In genomic region chr8:94807506-94807905, GRCm38 (mm10) we compare ENCODE assay signal across 15 mouse cellular contexts. TPM values are rescaled to one million over a fixed set of nuclear protein-coding genes. Genes with fewer than 3 reads are reported as not detected.
DNase-seq lines count a peak whose midpoint lies in the region; TF ChIP-seq lines count a peak whose summit lies in the region.
"Had no signal": no experiment of that assay in that cellular context is flagged by ENCODE, and none has a peak within 500 bp of the region (broad histone marks: within the 10 kb centered on the region; RNA-seq: fewer than 3 reads in every experiment).

No protein-coding gene starts in this region.

- no peak for TF ChIP-seq CTCF in kidney, adult 2 months (conservative IDR thresholded peaks at IDR 0.05; ENCODE audit: insufficient read depth, insufficient read length, low read depth, low read length)

- no peaks in the 10 kb centered on the region for H3K27me3 ChIP-seq in kidney, adult 2 months (replicated peaks; ENCODE audit: control insufficient read depth, insufficient read depth, low read length)

- H3K36me3 ChIP-seq in kidney, adult 2 months (ENCODE audit: control insufficient read depth, insufficient read depth, low read length): no peaks in the 10 kb centered on the region
- H3K36me3 ChIP-seq: hindbrain, embryonic 12.5 days; midbrain, embryonic 12.5 days had no signal

- H3K4me1 ChIP-seq in kidney, adult 2 months (ENCODE audit: control insufficient read depth, insufficient read depth, low read length): 0 out of 2 replicates have a peak, but pooled peaks cover under 1% of the 10 kb centered on the region

- no peak for TF ChIP-seq POLR2A in kidney, adult 2 months (IDR thresholded peaks at IDR 0.05; ENCODE audit: low read depth, low read length)

- H3K4me3 ChIP-seq in kidney, adult 2 months (ENCODE audit: insufficient read depth, low read depth, low read length): no peak overlapping the region
- H3K4me3 ChIP-seq: hindbrain, embryonic 12.5 days; midbrain, embryonic 12.5 days had no signal

- WGBS in kidney, adult 2 months: 47% methylated on average over 7 of the region's 7 CpGs

- H3K27ac ChIP-seq in kidney, adult 2 months (ENCODE audit: insufficient read depth, low read depth, low read length): no peak overlapping the region
- H3K27ac ChIP-seq: hindbrain, embryonic 12.5 days; midbrain, embryonic 12.5 days had no signal

- DNase-seq in kidney, adult 2 months: peak; percentile 48
- no peak for DNase-seq in kidney, postnatal 14 days
- DNase-seq in MN1 (ENCODE audit: low spot score): peak; percentile 55
- DNase-seq in adrenal gland, adult 8-10 months: peak; percentile 78
- DNase-seq in kidney, postnatal 10 days: peak; percentile 39
- DNase-seq in frontal cortex, adult 2 months (ENCODE audit: extremely low spot score in 1 of 2, low spot score in 1 of 2): no peak
- DNase-seq in right cerebral cortex, adult 2 months (ENCODE audit: low spot score in 2 of 2): no peak
- DNase-seq: left cerebral cortex, postnatal 4 days; lung, embryonic 14.5 days; right cerebral cortex, postnatal 25 days had no signal

RNA-seq across cellular contexts. Expression of gene Ccl17, which starts 2.7 kb away (rescaled TPM):
- polyA plus RNA-seq in kidney, adult 2 months (2012; rRNA removed): 0.64 and 1.0 TPM in 2 replicates
- 1 to 10 TPM in 3 of 4 experiments, under 1 TPM in 1; 0.55 to 4.4 (median 1.7) TPM for total RNA-seq in adrenal gland, adult 8-10 months (2022)
- polyA plus RNA-seq in frontal cortex, adult 2 months (2012; rRNA removed): 2.2 and 3.1 TPM in 2 replicates
- total RNA-seq: gastrocnemius, adult 18-20 months had no signal
- polyA plus RNA-seq: forebrain, embryonic 11.5 days; hindbrain, embryonic 12.5 days; lung, embryonic 14.5 days; midbrain, embryonic 12.5 days; neural tube, embryonic 11.5 days had no signal

RNA-seq across cellular contexts. Expression of gene Coq9, which starts 30.6 kb away (rescaled TPM):
- 378 and 521 TPM in 2 replicates for polyA plus RNA-seq in kidney, adult 2 months (2012; rRNA removed)
- total RNA-seq in adrenal gland, adult 8-10 months (2022): 100 to 1,000 TPM; 145 to 165 (median 158) TPM
- polyA plus RNA-seq in frontal cortex, adult 2 months (2012; rRNA removed): 94.0 and 109 TPM in 2 replicates

RNA-seq across cellular contexts. Expression of gene Ciapin1, which starts 30.7 kb away (rescaled TPM):
- 55.8 and 71.2 TPM in 2 replicates for polyA plus RNA-seq in kidney, adult 2 months (2012; rRNA removed)
- 10 to 100 TPM; 67.0 to 99.3 (median 78.5) TPM for total RNA-seq in adrenal gland, adult 8-10 months (2022)
- polyA plus RNA-seq in frontal cortex, adult 2 months (2012; rRNA removed): 40.5 and 44.8 TPM in 2 replicates

RNA-seq across cellular contexts. Expression of gene Cx3cl1, which starts 35.7 kb away (rescaled TPM):
- 148 and 169 TPM in 2 replicates for polyA plus RNA-seq in kidney, adult 2 months (2012; rRNA removed)
- total RNA-seq in adrenal gland, adult 8-10 months (2022): 10 to 100 TPM; 27.2 to 62.7 (median 45.0) TPM
- polyA plus RNA-seq in frontal cortex, adult 2 months (2012; rRNA removed): 470 and 510 TPM in 2 replicates

RNA-seq across cellular contexts. Expression of gene Polr2c, which starts 49.7 kb away (rescaled TPM):
- polyA plus RNA-seq in kidney, adult 2 months (2012; rRNA removed): 107 and 112 TPM in 2 replicates
- total RNA-seq in adrenal gland, adult 8-10 months (2022): 10 to 100 TPM; 55.9 to 91.6 (median 71.1) TPM
- polyA plus RNA-seq in frontal cortex, adult 2 months (2012; rRNA removed): 99.6 and 111 TPM in 2 replicates

Comparison
In these comparisons a context has a peak if more than half of its experiments do, and no peak if none do; other contexts are left out.
1. DNase-seq: peak in kidney, adult 2 months (single experiment), MN1 (single experiment), adrenal gland, adult 8-10 months (single experiment) and kidney, postnatal 10 days (single experiment); none in kidney, postnatal 14 days (single experiment), frontal cortex, adult 2 months (0 of 2) and right cerebral cortex, adult 2 months (0 of 2).